Mouse (Mus musculus) thymus, postnatal 4 days (tissue): Measurements from ENCODE around the gene Fam131b.
A peak's percentile ranks its signal among the peaks of the same experiment; 100 is the strongest.

Experiments
- DNase-seq: peaks from one replicate; pipeline ENCODE4 v3.0.0; 2021

Gene Fam131b

GRCm38 (mm10) chr6:42326509-42326908 lies 2.1 kb upstream of the Fam131b start:
- no peak for DNase-seq

- peak; percentile 90 for DNase-seq
Measured at GRCm38 (mm10) chr6:42325268-42325609, 796 bp upstream of the Fam131b start.

- no peak for DNase-seq
Measured at GRCm38 (mm10) chr6:42324067-42324481, 369 bp downstream of the Fam131b start.

- DNase-seq: peak; percentile 20
Measured at GRCm38 (mm10) chr6:42323371-42324066, 924 bp downstream of the Fam131b start.

GRCm38 (mm10) chr6:42318293-42318692 lies 6.2 kb downstream of the Fam131b start:
- DNase-seq: no peak

- no peak for DNase-seq
Measured at GRCm38 (mm10) chr6:42310427-42311053, 13.9 kb downstream of the Fam131b start.

GRCm38 (mm10) chr6:42309816-42310378 lies 14.5 kb downstream of the Fam131b start:
- DNase-seq: peak; percentile 26

GRCm38 (mm10) chr6:42299362-42299761 lies 25.1 kb downstream of the Fam131b start:
- DNase-seq: no peak

DNA sequence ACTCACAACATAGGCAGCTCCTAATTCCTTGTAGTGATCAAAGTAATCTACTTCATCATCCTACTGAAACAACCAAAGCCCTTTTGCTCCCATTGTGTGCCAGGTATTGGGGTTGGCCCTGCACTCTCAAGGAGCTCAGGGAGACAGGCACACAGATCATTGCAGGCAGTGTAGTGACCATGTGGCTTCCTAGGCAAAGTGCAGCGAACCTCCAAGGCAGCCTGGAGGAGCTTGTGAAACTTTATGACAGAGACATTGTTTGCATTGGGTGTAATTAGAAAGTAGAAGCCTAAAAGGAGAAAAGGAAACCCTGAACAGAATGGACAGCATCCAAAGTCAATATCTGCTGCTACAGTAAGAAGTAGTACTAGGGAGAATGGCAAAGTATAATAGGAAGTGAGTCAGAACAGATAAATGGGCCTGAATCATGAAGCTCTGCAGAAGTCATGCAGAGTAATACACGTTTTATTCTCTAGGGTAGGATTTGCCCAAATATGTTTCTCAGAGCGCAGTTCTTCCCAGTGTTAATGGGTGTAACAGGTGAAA lies 28.8 kb downstream of the Fam131b start:
- no peak for DNase-seq

DNA sequence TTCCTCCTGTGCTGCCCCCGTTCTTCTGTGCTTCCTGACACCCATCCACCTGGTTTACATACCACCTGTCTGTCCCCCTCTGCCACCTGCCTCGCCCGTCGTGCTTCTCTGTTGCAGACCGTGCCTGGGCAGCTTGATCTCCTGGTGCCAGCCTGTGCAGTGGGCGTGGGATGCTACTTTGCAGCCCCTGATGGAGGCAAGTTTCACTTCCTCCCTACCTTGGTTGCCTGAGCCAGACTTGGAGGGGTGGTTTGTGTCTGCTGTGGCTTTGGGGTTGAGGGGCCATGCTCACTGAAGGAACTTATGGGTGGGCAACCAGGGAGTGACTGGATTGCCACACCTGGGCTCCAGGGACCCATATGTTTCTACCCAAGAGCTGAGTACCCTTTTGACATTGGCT lies 31.1 kb downstream of the Fam131b start:
- DNase-seq: no peak

GRCm38 (mm10) chr6:42287562-42287961 lies 36.9 kb downstream of the Fam131b start:
- DNase-seq: no peak

GRCm38 (mm10) chr6:42286448-42286847 lies 38.0 kb downstream of the Fam131b start, which contains the start of gene Clcn1:
Gene Clcn1 (plus strand): TSS chr6:42286685.
- no peak for DNase-seq

GRCm38 (mm10) chr6:42282865-42283528 lies 41.4 kb downstream of the Fam131b start:
- no peak for DNase-seq

DNA sequence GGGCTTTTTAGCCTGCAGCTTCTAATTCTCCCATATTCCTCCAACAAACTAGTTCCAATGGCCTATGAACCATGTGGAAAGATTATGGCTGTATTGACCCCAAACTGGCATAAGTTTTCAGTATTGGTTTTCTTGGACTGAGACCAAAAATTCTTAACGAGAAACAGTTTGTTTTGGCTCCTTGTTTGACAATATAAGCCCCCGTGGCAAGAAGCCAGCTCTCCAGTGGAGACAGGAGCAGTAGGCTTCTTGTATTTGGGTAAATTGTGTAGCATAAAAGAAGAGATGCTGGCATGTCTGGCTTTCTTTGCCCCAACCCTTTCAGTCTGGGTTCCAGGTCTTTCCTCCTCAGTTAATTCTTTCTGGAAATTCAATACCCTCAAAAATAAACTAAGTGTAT lies 48.3 kb downstream of the Fam131b start:
- DNase-seq: no peak

- no peak for DNase-seq
Measured at GRCm38 (mm10) chr6:42270817-42271216, 53.6 kb downstream of the Fam131b start.

DNA sequence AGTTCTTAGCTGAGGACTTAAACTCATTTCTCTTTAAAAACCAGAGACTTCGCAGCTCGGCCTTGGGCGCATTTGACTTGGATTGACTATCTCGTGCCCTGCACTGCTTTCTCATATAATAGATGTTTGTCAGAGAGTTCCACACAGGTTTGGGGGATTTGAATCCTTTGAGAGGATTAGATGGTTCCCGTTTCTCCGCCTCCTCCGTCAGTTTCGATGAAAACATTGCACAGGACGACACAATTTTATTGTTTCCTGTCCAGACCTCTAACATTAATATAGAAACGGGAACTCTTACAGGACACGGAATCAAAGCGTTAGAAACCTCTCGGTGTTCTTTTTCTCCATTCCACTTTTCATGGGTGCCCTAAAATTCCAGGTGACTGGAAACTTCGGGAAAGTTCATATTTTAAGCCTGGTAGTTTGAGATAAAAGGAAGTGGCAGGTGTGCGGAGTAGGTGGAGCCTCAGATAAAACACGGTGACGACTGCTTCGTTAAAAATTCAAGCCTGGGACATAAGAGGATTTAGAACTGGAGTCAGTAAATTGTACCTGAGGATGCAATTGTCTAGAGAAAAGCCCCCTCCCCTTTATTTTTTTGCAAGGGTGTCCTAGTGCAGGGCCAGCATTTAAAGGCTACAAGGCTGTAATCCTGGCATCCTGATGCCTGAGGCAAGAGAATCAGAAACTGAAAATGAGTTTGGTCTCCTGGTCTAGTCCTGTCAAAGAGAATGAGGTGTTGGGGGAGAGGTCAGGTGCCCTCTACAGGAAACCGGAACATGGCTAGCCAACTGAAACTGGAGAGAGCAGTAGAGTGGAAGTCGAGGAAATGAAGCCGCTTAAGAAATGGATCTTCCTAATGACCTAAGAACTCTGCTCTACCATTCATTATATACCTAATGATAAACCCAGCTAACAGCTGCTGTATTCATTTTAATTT lies 58.8 kb downstream of the Fam131b start:
- no peak for DNase-seq
